Mouse (Mus musculus) activated CD4-positive, CD25-positive, alpha-beta regulatory T cell (primary cell): ENCODE measurements around the gene 1700034I23Rik. TPM values are rescaled to one million over a fixed set of nuclear protein-coding genes. Genes with fewer than 3 reads are reported as not detected.

Experiments used
- polyA plus RNA-seq, 2 experiments: library from polyadenylated mRNA; unstranded; fragments of 100-300 nt; shearing (Covaris generic); gene quantifications; one replicate each; pipeline ENCODE4 v1.2.1; 2017

Gene 1700034I23Rik
- polyA plus RNA-seq = 1 to 10 TPM in 1 of 2 experiments, under 1 TPM in 1; 0.29 to 1.0 TPM

DNA sequence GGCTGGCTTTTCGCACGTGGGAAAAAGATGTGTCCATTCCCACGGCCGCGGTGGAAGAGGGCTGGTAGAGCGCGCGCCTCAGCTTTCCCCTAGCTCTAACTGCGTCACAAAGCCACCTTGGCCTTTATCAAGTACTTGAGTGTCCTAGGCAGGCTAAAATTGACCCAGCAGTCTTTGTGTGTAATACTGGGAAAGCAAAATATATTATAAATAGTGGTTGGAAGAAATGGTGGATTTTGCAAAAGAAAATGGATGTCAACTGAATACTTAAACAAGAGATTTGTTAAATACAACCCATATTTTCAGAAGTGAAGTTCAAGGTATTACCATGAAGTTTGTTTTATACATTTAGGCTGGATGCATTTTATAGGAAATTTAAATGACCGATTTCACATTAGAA is at the start of gene 1700034I23Rik:
1700034I23Rik (minus strand) TSS at position 101 of the 400 bp plus-strand sequence.

DNA sequence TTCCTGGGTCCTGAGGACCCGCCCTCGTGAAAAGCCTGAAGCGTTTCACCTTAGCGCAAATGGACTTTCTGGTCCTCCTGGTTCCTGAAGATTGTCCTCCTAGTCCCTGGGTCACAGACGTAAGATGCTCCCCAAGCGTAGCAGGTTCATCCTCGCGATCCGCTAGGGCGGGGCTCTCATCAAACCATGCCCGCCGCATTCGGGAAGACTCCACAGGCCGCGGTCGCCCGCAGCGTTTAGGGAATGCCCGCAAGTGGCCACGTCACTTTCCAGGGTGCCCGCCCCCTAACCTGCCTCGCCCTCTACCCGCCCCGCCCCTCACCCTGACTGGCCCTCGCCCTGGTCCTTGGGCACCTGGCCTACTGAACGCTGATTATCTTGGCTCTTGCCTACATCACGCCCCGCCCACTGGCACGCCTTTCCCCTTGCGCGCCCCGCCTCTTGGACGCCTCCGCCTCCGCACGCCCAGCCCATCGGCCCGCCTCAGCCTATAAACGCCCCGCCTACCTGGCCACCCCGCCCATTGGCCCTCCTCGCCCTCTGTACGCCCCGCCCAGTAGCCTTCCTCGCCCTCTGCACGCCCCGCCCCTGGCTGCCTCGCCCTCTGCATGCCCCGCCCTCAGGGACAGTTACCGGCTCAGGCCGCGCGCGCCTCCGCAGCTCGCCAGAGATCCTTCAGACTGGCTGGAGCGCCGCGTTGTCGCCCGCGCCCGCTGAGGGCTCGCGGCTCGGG is 47.0 kb upstream of the 1700034I23Rik start, which contains the start of gene Larp1b:
Larp1b (plus strand) TSS at position 659 of the 733 bp plus-strand sequence.

Other genes starting within 250 kb of the 1700034I23Rik start
- not detected for gene Slc25a31, start 193.7 kb downstream of the 1700034I23Rik start, polyA plus RNA-seq
- gene Hspa4l, start 158.0 kb downstream of the 1700034I23Rik start, polyA plus RNA-seq = 10 to 100 TPM; 18.3 to 29.3 TPM
- gene Plk4, start 102.5 kb downstream of the 1700034I23Rik start, polyA plus RNA-seq = 10 to 100 TPM; 18.9 to 20.0 TPM
- gene Mfsd8, start 55.7 kb downstream of the 1700034I23Rik start, polyA plus RNA-seq = 10 to 100 TPM; 14.0 to 17.0 TPM
- 10 to 100 TPM; 12.8 to 13.6 TPM for gene Abhd18, start 55.6 kb downstream of the 1700034I23Rik start, polyA plus RNA-seq
- gene Larp1b, start 47.3 kb upstream of the 1700034I23Rik start, polyA plus RNA-seq = 10 to 100 TPM; 19.6 to 48.2 TPM
- gene Pgrmc2, start 180.5 kb upstream of the 1700034I23Rik start, polyA plus RNA-seq = 10 to 100 TPM; 14.4 to 15.5 TPM